Mouse (Mus musculus) hindbrain, postnatal 0 days (tissue): Measurements from ENCODE around the gene 3425401B19Rik. TPM values are rescaled to one million over a fixed set of nuclear protein-coding genes. Genes with fewer than 3 reads are reported as not detected.
A peak's percentile ranks its signal among the peaks of the same experiment; 100 is the strongest.

Experiments
- ATAC-seq: fragments of 200-750 bp; cut with Nextera tagmentation; 2 replicates; pipeline ENCODE4 v1.8.0; 2017; ENCODE audit warnings: mild to moderate bottlenecking, moderate TSS enrichment, moderate library complexity
- DNase-seq: peaks from one replicate; pipeline ENCODE4 v3.0.0-alpha.2; 2015; ENCODE audit warnings: low spot score
- H3K27ac ChIP-seq: fragments of 300-500 bp; sonication (generic); 2 replicates; pipeline ENCODE4 v1.5.1; 2014; ENCODE audit warnings: mild to moderate bottlenecking
- H3K27me3 ChIP-seq: fragments of 300-500 bp; sonication (generic); 2 replicates; pipeline ENCODE4 v1.6.1; 2014; ENCODE audit warnings: low read length, mixed read lengths; ENCODE audit not compliant: insufficient read depth
- H3K36me3 ChIP-seq: fragments of 300-500 bp; sonication (generic); 2 replicates; pipeline ENCODE4 v1.6.1; 2014; ENCODE audit warnings: low read length, mixed read lengths; ENCODE audit not compliant: insufficient read depth
- H3K4me1 ChIP-seq: fragments of 300-500 bp; sonication (generic); 2 replicates; pipeline ENCODE4 v1.6.1; 2014; ENCODE audit warnings: antibody characterized with exemption, low read length, mixed read lengths; ENCODE audit not compliant: insufficient read depth
- H3K4me2 ChIP-seq: fragments of 300-500 bp; sonication (generic); 2 replicates; pipeline ENCODE4 v1.6.1; 2014; ENCODE audit warnings: low read depth, mild to moderate bottlenecking, low read length, moderate library complexity, mixed read lengths
- H3K4me3 ChIP-seq: fragments of 300-500 bp; sonication (generic); 2 replicates; pipeline ENCODE4 v1.5.1; 2014; ENCODE audit warnings: low read length
- H3K9ac ChIP-seq: fragments of 300-500 bp; sonication (generic); replicated peaks from 2 replicates; pipeline ENCODE4 v1.6.1; 2014; ENCODE audit warnings: mild to moderate bottlenecking, low read length, moderate library complexity, mixed read lengths
- H3K9me3 ChIP-seq: fragments of 300-500 bp; sonication (generic); 2 replicates; pipeline ENCODE4 v1.6.1; 2016; ENCODE audit warnings: low read length, mixed read lengths
- CTCF ChIP-seq: IDR thresholded peaks from 2 replicates; pipeline ENCODE4 v1.5.1; 2016; ENCODE audit warnings: antibody characterized with exemption, control low read depth, low read depth
- WGBS: fragments of 180-500 bp; shearing (Covaris S2); extraction: QIAGEN DNeasy Blood & Tissue Kit; methylation state at CpG from one replicate; pipeline ENCODE4 v1.1.7; 2014; 5-methylcytosine and 5-hydroxymethylcytosine counted together
- polyA plus RNA-seq: library from polyadenylated mRNA; unstranded; fragments of >200 nt; fragmentation: Nextera tagmentation; extraction: Ambion mirVana; gene quantifications from 2 replicates; pipeline ENCODE4 v1.2.1, GENCODE M21; 2015
- total RNA-seq: library from RNA; depleted of rRNA; stranded (reverse); fragments of >200 nt; gene quantifications from 2 replicates; pipeline ENCODE4 v1.2.3, GENCODE M21; 2014

Gene 3425401B19Rik
- total and polyA plus RNA-seq, 2 experiments from 2014 or later: 0.06 to 0.21 TPM

DNA sequence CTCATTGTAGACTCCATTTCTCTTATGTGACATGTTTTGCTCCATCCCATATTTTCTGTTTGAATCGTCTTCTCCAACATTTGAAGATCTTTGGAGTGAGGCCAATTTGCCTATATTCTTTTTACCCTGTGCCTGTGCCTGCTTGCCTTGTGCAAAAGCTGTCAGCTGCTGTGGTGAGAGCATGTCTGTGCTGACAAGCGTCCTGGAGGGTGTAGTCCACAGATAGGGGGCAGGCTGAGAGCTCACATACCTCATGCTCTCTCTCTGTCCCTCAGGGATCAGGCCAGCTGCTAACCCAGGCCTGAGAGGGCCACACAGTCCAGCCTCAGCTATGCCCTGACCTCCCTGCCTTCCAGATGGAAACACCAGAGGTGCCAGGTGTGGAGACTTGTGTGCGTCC lies 11.9 kb downstream of the 3425401B19Rik start:
- Histone ChIP-seq H3K9me3 (no peaks in the 10 kb centered on the region), H3K36me3 (no peaks in the 10 kb centered on the region), H3K9ac (no peak overlapping the region), H3K4me2 (no peak overlapping the region), H3K4me1 (no peaks in the 10 kb centered on the region), H3K27ac (no peak overlapping the region), H3K27me3 (no peaks in the 10 kb centered on the region), H3K4me3 (no peak overlapping the region)
- 54% methylated on average over 3 of the region's 3 CpGs for WGBS
- TF ChIP-seq CTCF: no peak
- DNase-seq (no peak), ATAC-seq (no peak)

DNA sequence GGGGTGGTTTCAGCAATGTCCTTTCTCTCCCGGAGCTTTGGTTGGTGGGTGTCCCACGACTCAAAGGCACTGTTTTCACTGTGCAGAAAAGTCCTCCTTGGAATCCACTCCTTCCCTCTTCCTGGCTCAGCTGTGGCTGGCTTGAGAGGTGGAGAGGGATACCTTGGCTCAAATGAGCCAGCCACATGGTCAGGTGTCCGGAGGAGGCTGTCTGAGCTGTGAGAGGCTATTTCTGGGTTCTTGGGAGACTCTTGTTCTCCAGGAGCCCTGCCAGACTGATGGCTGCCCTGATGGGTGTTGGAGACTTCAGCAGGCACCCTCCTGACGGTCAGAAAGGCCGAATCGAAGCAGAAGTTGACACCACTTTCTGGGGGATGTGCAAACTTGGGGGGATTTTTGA lies 22.0 kb downstream of the 3425401B19Rik start:
- H3K27me3 ChIP-seq: no peaks in the 10 kb centered on the region
- 87% methylated on average over 6 of the region's 6 CpGs for WGBS
- no peaks in the 10 kb centered on the region for H3K9me3 ChIP-seq
- H3K36me3 ChIP-seq: no peaks in the 10 kb centered on the region
- ATAC-seq (no peak), DNase-seq (no peak)
- no peak overlapping the region for H3K4me3 ChIP-seq
- no peak overlapping the region for H3K9ac ChIP-seq
- no peak overlapping the region for H3K4me2 ChIP-seq
- no peak overlapping the region for H3K27ac ChIP-seq
- TF ChIP-seq CTCF: no peak
- H3K4me1 ChIP-seq: no peaks in the 10 kb centered on the region

DNA sequence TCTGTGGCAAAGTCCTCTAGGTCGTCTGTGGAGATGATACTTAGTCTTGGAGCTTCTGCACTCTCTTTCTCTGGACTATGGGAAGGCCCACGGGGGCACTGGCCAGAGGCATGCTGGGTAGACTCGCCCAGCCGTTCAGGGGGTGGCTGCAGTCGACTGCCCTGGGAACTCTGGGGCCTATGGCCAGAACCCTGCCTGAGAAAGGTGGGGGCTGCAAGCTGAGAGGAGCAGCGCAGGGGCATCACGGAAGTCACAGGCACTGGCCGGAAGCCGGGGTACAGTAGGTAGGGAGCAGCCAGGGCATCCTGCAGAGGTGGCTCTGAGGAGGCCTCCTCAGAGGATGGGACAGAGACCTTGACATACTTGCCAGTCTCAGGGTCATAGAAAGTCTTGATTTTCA lies 25.3 kb downstream of the 3425401B19Rik start:
- DNase-seq (no peak), ATAC-seq (no peak)
- TF ChIP-seq CTCF: no peak
- Histone ChIP-seq H3K4me2 (no peak overlapping the region), H3K4me3 (no peak overlapping the region), H3K27ac (no peak overlapping the region), H3K9ac (no peak overlapping the region), H3K36me3 (no peaks in the 10 kb centered on the region), H3K4me1 (no peaks in the 10 kb centered on the region), H3K9me3 (no peaks in the 10 kb centered on the region), H3K27me3 (no peaks in the 10 kb centered on the region)
- WGBS: 84% methylated on average over 9 of the region's 9 CpGs

DNA sequence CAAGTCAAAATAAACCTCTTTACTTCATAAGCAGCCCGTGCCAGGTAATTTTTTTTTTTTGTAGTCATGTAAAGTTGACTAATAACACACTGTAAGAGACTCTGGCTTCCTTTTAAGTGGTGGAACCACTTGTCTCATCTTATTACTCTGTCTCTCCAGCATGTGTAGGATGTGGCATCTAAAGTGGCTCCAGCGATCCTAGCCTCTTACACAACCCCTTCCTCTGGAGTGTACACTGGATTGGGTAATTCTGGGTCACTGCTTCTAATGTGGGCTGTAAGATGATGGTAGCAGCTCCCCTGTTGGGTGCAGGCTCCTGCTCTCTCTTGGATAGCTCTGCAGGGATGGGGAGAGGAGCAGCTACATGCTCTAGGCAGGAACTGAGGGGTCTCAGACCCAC lies 46.6 kb downstream of the 3425401B19Rik start:
- Histone ChIP-seq H3K27ac (no peak overlapping the region), H3K27me3 (no peaks in the 10 kb centered on the region), H3K4me3 (no peak overlapping the region), H3K4me1 (no peaks in the 10 kb centered on the region), H3K36me3 (no peaks in the 10 kb centered on the region), H3K9me3 (no peaks in the 10 kb centered on the region), H3K4me2 (no peak overlapping the region), H3K9ac (no peak overlapping the region)
- no peak for DNase-seq
- no peak for TF ChIP-seq CTCF
- ATAC-seq: no peak
- WGBS: 89% methylated on average over 2 of the region's 2 CpGs

DNA sequence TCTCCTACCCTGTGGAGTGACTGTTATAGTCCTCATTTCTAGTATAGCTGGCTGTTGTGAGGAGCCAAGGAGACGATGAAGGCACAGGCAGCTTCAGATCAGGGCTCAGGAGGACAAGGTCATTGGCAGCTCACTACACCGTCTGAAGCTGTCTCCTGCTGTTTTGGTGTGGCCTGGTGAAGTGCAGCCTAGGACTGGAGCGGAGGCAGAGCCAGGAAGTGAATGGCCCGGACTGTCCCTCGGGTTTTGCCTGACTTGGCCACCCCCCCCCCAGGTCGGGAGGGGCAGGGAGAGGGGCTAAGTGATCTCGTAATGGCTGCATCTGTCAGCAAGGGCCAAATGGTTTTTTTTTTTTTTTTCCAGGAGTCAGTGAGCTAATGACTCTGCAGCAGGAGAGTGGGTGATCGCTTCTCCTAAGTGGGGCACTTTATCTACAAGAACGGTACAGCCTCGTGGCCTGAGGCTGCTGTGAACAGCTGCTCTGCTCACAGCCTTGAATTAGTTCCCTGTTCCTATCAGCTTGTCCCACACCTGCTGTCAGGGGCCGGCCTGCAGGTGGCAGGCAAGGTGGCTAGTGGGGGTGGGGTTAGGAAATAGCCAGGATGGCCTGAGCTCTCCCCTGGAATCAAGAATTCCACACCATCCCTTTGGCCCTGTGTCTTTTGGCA lies 50.9 kb downstream of the 3425401B19Rik start:
- H3K9ac ChIP-seq: no peak overlapping the region
- DNase-seq (peak; percentile 5), ATAC-seq (peak; percentile 24; the same call in 1 of the 2 replicates)
- no peaks in the 10 kb centered on the region for H3K9me3 ChIP-seq
- no peak overlapping the region for H3K27ac ChIP-seq
- no peak overlapping the region for H3K4me3 ChIP-seq
- H3K36me3 ChIP-seq: no peaks in the 10 kb centered on the region
- no peak for TF ChIP-seq CTCF
- no peak overlapping the region for H3K4me2 ChIP-seq
- 24% methylated on average over 11 of the region's 11 CpGs for WGBS
- no peaks in the 10 kb centered on the region for H3K4me1 ChIP-seq
- H3K27me3 ChIP-seq: no peaks in the 10 kb centered on the region

DNA sequence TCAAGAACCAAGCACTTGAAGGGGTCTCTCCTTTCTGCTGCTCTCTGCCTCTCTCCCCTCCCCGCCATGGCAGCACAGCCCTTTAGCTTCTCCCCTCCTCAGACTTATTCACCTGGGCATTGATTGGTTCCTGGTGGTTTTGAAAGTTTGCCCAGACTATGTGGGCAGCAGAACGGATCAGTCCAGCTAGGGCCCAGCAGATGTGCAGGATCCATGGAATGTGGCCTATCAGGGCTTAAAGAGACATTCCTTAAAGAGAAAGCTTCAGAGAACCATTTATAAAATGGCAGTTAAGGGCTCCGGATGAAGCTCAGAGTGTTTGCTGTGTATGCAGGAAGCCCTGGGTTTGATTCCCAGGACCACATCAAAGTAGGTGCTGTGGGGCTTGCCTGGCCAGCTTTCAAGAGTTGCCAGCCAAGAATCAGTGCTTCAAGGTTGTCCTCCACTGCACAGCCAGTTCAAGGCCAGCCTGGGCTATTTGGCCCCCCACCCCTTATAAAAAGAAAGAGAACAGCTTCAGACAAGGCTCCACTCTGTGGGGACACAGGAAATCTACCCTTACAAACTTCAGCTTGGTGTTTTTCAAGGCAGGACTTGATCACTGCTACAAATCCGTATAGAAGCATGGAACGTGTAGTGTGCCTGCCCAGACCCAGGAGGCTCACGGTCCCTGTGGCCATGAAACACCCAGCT lies 52.0 kb downstream of the 3425401B19Rik start:
- no peaks in the 10 kb centered on the region for H3K27me3 ChIP-seq
- ATAC-seq (no peak), DNase-seq (no peak)
- no peak overlapping the region for H3K27ac ChIP-seq
- H3K4me2 ChIP-seq: no peak overlapping the region
- no peaks in the 10 kb centered on the region for H3K36me3 ChIP-seq
- H3K4me1 ChIP-seq: no peaks in the 10 kb centered on the region
- H3K9ac ChIP-seq: no peak overlapping the region
- no peaks in the 10 kb centered on the region for H3K9me3 ChIP-seq
- H3K4me3 ChIP-seq: no peak overlapping the region
- WGBS: 67% methylated on average over 6 of the region's 6 CpGs
- no peak for TF ChIP-seq CTCF

DNA sequence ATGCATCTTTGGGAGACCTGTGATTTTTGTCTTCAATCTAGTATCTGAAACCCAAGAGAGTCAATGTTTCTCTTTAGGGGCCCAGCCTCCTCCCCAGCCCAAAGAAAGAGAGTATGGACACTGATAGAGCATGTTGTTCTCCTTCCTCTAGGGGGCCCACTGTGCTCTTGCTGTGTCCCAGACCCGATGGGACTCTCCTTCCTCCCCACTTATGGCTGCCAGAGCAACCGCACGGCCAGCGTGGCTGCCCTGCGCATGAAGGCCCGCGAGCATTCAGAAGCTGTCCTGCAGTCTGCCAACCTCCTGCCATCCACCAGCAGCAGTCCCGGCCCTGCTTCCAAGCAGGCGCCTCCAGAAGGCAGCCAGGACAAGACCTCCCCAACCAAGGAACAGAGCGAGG lies 56.5 kb downstream of the 3425401B19Rik start:
- H3K9ac ChIP-seq: no peak overlapping the region
- no peaks in the 10 kb centered on the region for H3K27me3 ChIP-seq
- no peak overlapping the region for H3K4me3 ChIP-seq
- no peaks in the 10 kb centered on the region for H3K36me3 ChIP-seq
- no peaks in the 10 kb centered on the region for H3K4me1 ChIP-seq
- H3K9me3 ChIP-seq: no peaks in the 10 kb centered on the region
- peak; percentile 34 for TF ChIP-seq CTCF
- H3K4me2 ChIP-seq: no peak overlapping the region
- 46% methylated on average over 10 of the region's 10 CpGs for WGBS
- H3K27ac ChIP-seq: no peak overlapping the region
- ATAC-seq: 0 out of 2 replicates have a peak, but pooled peaks have one; percentile 27
- peak; percentile 34 for DNase-seq
